Mouse (Mus musculus) intestine, embryonic 16.5 days (tissue): ENCODE data around the gene Lsm12. TPM values are rescaled to one million over a fixed set of nuclear protein-coding genes. Genes with fewer than 3 reads are reported as not detected.
"Not testable (repeated sequence)": the region's sequence is repeated elsewhere in the genome, so short reads cannot be mapped to it uniquely, and the experiment has no call there.

Experiments
- ATAC-seq: fragments of 200-750 bp; cut with Nextera tagmentation; 2 replicates; pipeline ENCODE4 v1.8.0; 2017; ENCODE audit warnings: moderate TSS enrichment, moderate library complexity
- H3K27ac ChIP-seq: fragments of 300-500 bp; sonication (generic); 2 replicates; pipeline ENCODE4 v1.5.1; 2014; ENCODE audit warnings: mild to moderate bottlenecking, low read length
- H3K27me3 ChIP-seq: fragments of 300-500 bp; sonication (generic); replicated peaks from 2 replicates; pipeline ENCODE4 v1.6.1; 2014; ENCODE audit warnings: low read length, control low read depth, mixed read lengths; ENCODE audit not compliant: control insufficient read depth, insufficient read depth
- H3K36me3 ChIP-seq: fragments of 300-500 bp; sonication (generic); 2 replicates; pipeline ENCODE4 v1.6.1; 2014; ENCODE audit warnings: low read length, control low read depth; ENCODE audit not compliant: control insufficient read depth, insufficient read depth
- H3K4me1 ChIP-seq: fragments of 300-500 bp; sonication (generic); 2 replicates; pipeline ENCODE4 v1.6.1; 2014; ENCODE audit warnings: low read length, control low read depth, mixed read lengths; ENCODE audit not compliant: control insufficient read depth, insufficient read depth
- H3K4me2 ChIP-seq: fragments of 300-500 bp; sonication (generic); 2 replicates; pipeline ENCODE4 v1.6.1; 2014; ENCODE audit warnings: low read depth, low read length, control low read depth
- H3K4me3 ChIP-seq: fragments of 300-500 bp; sonication (generic); 2 replicates; pipeline ENCODE4 v1.5.1; 2014; ENCODE audit warnings: mild to moderate bottlenecking, low read length
- H3K9ac ChIP-seq: fragments of 300-500 bp; sonication (generic); 2 replicates; pipeline ENCODE4 v1.6.1; 2014; ENCODE audit warnings: low read depth, low read length
- H3K9me3 ChIP-seq: fragments of 300-500 bp; sonication (generic); 2 replicates; pipeline ENCODE4 v1.6.1; 2016; ENCODE audit warnings: low read length, control low read depth; ENCODE audit not compliant: control insufficient read depth
- WGBS: fragments of 180-500 bp; shearing (Covaris S2); extraction: QIAGEN DNeasy Blood & Tissue Kit; methylation state at CpG from one replicate; pipeline ENCODE4 v1.1.7; 2014; 5-methylcytosine and 5-hydroxymethylcytosine counted together
- polyA plus RNA-seq: library from polyadenylated mRNA; unstranded; fragments of >200 nt; fragmentation: Nextera tagmentation; extraction: Ambion mirVana; gene quantifications from 2 replicates; pipeline ENCODE4 v1.2.1, GENCODE M21; 2015

The Lsm12 gene
- polyA plus RNA-seq, 1 experiment from 2014 or later = 115 TPM

DNA sequence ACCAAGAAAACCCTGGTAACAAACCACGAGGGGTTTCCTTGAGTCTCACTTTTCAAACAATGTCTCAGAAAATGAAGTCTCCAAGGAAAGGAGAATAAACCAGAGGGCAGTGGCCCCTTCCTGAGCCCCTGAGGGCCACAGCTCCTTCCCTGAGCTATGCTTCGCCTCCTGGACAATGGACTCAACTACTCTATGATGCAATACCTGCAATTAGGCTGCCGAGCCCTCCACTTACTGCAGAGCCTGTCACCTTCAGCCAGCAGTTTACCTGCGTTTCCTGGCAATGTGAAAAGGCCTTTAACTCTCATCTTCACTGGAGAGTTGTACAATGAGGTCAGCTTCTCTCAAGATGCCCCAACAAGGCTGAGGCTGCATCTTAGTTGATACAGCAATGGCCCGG, 16.4 kb downstream of the Lsm12 start:
- peaks cover 3% of the 10 kb centered on the region; the same call in 1 of the 2 replicates for H3K36me3 ChIP-seq
- peak overlapping the region; percentile 5; the same call in 1 of the 2 replicates for H3K27ac ChIP-seq
- H3K4me3 ChIP-seq = no peak overlapping the region
- 63% methylated on average over 5 of the region's 5 CpGs for WGBS
- ATAC-seq = peak; percentile 82
- no peaks in the 10 kb centered on the region for H3K9me3 ChIP-seq
- no peak overlapping the region for H3K4me2 ChIP-seq
- H3K4me1 ChIP-seq = peaks cover 11% of the 10 kb centered on the region; the same call in 1 of the 2 replicates
- no peaks in the 10 kb centered on the region for H3K27me3 ChIP-seq
- no peak overlapping the region for H3K9ac ChIP-seq

DNA sequence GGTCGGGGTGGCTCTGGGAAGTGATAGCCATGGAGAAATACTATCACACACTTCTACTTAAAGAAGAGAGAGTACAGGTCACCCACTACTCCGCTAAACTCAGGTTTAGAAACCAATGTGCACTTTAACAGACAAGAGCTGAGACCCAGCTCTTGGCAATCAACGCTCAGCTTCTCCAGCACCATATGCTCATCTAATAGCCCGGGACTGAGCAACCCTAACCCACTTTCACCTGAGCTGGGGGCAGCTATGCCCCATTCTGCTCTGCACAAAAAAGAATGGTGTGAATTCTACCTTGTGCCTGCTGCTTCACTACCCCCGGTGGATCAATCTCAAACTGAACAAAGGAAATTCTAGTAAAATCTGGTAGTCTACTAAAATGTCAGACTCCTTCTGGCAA, 17.6 kb downstream of the Lsm12 start:
- H3K4me3 ChIP-seq = no peak overlapping the region
- no peak for ATAC-seq
- no peaks in the 10 kb centered on the region for H3K9me3 ChIP-seq
- no peak overlapping the region for H3K9ac ChIP-seq
- H3K27ac ChIP-seq = no peak overlapping the region
- WGBS = 89% methylated on average over 5 of the region's 5 CpGs
- H3K36me3 ChIP-seq = peaks cover 8% of the 10 kb centered on the region
- H3K4me2 ChIP-seq = no peak overlapping the region
- H3K27me3 ChIP-seq = no peaks in the 10 kb centered on the region
- peaks cover 11% of the 10 kb centered on the region; the same call in 1 of the 2 replicates for H3K4me1 ChIP-seq

DNA sequence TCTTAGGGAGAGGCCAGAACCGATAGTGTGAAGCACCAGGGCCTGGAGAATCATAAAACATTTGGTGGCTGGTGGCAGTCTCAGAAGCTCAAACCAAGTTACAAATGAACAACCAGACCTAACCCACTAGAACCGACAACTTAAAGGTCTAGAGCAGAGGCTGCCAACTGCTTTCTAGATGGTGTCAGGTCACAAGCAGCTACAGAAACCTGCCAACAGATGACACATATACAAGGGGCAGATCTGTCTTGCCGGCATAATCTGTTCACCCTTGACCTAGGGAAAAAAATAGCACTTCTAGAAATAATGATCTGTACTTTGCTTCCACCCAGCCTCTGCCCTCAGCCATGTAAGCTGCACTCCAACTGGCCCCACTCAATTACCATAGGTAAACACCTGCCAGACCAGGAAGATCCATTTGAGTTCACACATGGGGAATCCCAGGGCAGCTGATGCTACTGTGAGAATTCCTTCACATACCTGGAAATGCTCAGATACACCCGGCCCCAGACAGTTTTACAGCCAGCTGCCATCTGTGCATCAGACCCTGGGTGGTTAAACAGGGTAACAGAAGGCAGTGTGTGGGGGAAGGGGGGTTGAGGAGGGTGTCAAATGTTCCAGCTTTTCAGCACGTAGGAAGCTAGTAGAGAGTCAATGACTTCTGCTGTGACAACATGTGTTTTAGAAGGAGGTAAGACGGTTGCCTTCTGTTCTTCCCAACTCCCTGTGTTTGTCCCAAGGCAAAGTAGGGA, 18.9 kb downstream of the Lsm12 start:
- 0 out of 2 replicates have a peak overlapping the region, but pooled peaks have one; percentile 10 for H3K9ac ChIP-seq
- peak overlapping the region; percentile 53 for H3K27ac ChIP-seq
- H3K9me3 ChIP-seq = no peaks in the 10 kb centered on the region
- no peak overlapping the region for H3K4me3 ChIP-seq
- peaks cover 15% of the 10 kb centered on the region for H3K36me3 ChIP-seq
- 27% methylated on average over 6 of the region's 6 CpGs for WGBS
- no peaks in the 10 kb centered on the region for H3K27me3 ChIP-seq
- ATAC-seq = peak; percentile 77
- H3K4me2 ChIP-seq = no peak overlapping the region
- peaks cover 11% of the 10 kb centered on the region; the same call in 1 of the 2 replicates for H3K4me1 ChIP-seq

DNA sequence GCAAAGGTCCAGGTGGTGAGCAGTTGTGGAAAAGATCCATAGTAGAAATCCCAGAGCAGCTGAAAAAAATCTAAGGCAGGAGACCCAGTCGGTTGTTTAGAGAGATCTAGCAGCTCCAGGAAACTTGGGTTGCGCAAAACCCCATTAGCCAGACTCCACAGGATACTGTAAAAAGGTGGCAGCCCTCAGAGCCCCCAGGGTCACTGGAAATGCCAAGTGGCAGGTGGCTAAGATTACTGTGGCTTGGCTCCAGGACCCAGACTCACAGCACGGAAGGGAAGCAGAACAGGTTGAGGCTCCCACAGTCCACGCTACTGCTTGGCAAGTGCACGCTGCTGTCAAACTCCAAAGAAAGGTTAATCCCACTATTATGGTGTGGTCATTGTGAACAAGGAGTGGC, 25.3 kb downstream of the Lsm12 start:
- Histone ChIP-seq H3K27ac (no peak overlapping the region), H3K9me3 (no peaks in the 10 kb centered on the region), H3K27me3 (no peaks in the 10 kb centered on the region), H3K4me1 (peaks cover 7% of the 10 kb centered on the region; the same call in 1 of the 2 replicates), H3K9ac (no peak overlapping the region), H3K4me3 (no peak overlapping the region), H3K36me3 (peaks cover 12% of the 10 kb centered on the region; the same call in 1 of the 2 replicates), H3K4me2 (no peak overlapping the region)
- WGBS = 74% methylated on average over 5 of the region's 5 CpGs
- ATAC-seq = no peak

DNA sequence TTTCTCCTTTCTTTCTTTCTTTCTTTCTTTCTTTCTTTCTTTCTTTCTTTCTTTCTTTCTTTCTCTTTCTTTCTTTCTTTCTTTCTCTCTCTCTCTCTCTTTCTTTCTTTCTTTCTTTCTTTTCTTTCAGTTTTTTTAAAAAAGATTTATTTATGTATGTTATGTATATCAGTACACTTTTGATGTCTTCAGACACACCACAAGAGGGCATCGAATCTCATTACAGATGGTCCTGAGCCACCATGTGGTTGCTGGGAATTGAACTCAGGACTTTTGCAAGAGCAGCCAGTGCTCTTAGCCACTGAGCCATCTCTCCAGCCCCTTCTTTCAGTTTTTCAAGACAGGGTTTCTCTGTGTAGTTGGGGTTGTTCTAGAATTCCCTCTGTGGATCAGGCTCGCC, 27.1 kb downstream of the Lsm12 start:
- not testable (repeated sequence) for H3K4me2 ChIP-seq, H3K27me3 ChIP-seq, H3K4me1 ChIP-seq, ATAC-seq, H3K27ac ChIP-seq, H3K9ac ChIP-seq, H3K4me3 ChIP-seq, H3K9me3 ChIP-seq
- H3K36me3 ChIP-seq = peaks cover 20% of the 10 kb centered on the region; the same call in 1 of the 2 replicates
- WGBS = 72% methylated on average over 2 of the region's 2 CpGs

DNA sequence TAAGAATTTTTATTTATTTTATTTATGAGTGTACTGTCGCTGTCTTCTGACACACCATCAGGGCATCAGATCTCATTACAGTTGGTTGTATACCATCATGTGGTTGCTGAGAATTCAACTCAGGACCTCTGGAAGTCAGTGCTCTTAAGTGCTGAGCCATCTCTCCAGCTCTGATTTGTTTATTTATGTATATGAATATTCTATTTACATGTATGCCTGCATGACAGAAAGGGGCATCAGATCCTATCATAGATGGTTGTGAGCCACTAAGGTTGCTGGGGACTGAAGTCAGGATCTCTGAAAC, 28.4 kb downstream of the Lsm12 start:
- no peak for ATAC-seq
- no peaks in the 10 kb centered on the region for H3K27me3 ChIP-seq
- H3K9ac ChIP-seq = no peak overlapping the region
- peaks cover 7% of the 10 kb centered on the region; the same call in 1 of the 2 replicates for H3K4me1 ChIP-seq
- 8% methylated on average over 1 of the region's 1 CpGs for WGBS
- no peak overlapping the region; the same call in 1 of the 2 replicates for H3K4me2 ChIP-seq
- no peak overlapping the region for H3K4me3 ChIP-seq
- no peak overlapping the region for H3K27ac ChIP-seq
- H3K9me3 ChIP-seq = no peaks in the 10 kb centered on the region
- peaks cover 14% of the 10 kb centered on the region; the same call in 1 of the 2 replicates for H3K36me3 ChIP-seq

DNA sequence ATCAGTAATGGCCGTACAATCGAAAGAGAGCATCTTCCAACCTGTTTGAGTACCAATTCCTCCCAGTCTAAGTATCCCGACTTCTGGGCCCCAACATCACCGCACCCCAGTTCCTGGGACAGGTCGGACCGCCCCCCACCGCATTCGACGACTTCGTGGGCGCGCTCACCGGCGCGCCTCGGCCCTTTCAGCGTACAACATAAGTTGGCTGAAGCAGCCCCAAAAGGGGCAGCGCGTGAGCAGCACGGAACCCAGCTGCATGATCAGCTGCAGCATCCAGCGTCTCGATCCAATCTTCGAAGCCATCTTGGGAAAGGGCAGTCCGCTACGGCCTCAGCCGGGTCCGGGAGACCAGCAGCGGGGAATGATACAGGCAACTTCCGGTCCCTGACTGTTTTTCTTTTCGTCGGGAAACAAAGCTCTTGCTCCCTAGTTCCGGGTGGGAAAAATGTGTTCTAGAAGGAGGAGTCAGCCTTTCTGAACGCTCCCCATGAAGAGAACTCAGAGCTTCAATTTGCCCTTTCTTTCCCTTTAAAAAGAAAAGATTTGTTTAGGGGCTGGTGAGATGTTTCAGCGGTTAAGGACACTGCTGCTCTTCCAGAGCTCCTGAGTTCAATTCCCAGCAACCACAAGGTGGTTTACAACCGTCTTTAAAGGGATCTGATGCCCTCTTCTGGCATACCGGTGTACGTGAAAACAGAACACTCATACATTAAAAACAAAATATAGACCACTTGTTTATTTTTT, 28.9 kb downstream of the Lsm12 start, which contains the start of gene Tmem101:
Gene Tmem101, minus strand, starts transcription at position 366 of the 747 bp plus-strand sequence.
- H3K4me3 ChIP-seq = peak within 1 kb of the TSS; percentile 60
- H3K36me3 ChIP-seq = peaks cover 10% of the 10 kb centered on the region; the same call in 1 of the 2 replicates
- peak within 1 kb of the TSS; percentile 77 for H3K4me2 ChIP-seq
- H3K4me1 ChIP-seq = peaks cover 7% of the 10 kb centered on the region; the same call in 1 of the 2 replicates
- no peaks in the 10 kb centered on the region for H3K9me3 ChIP-seq
- H3K27me3 ChIP-seq = no peaks in the 10 kb centered on the region
- under 1% methylated on average over 37 of the region's 37 CpGs for WGBS
- H3K27ac ChIP-seq = no peak within 1 kb of the TSS
- H3K9ac ChIP-seq = peak within 1 kb of the TSS; percentile 68
- ATAC-seq = peak; percentile 88

DNA sequence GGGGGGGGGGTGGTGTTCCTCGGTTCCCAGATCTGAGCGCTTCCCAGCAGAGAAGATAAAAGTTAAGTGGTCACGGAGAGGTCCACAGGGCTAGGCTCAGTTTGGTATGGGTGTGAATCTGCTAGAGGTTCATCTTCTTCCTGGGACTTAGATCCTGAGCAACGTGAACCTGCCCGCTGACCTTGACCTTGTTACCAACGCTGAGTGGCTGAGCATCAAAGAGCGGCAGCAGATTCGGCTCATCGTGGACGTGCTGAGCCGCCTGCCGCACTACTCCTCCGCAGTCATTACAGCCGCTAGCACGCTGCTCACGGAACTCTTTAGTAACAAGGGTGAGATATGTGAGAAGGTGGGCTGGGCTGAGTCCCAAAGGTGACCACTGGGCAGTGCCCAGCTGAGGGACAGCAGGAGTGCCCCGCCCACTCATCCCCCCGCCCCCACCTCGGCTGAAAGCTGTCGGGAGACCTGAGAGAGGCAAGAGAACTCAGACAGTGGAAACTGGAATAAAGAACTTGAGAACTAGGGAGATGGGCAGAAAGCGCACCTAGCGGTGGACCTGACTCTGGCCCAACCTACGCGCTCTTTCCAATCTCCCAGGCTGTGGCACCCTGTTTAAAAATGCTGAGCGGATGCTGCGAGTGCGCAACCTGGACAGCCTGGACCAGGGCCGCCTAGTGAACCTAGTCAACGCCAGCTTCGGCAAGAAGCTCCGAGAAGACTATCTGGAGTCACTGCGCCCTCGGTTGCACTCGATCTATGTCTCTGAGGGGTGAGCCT, 37.7 kb downstream of the Lsm12 start:
- Histone ChIP-seq H3K27ac (no peak overlapping the region), H3K9ac (peak overlapping the region; percentile 42), H3K4me2 (peak overlapping the region; percentile 60), H3K4me1 (peaks cover 14% of the 10 kb centered on the region), H3K4me3 (peak overlapping the region; percentile 61), H3K9me3 (no peaks in the 10 kb centered on the region), H3K36me3 (no peaks in the 10 kb centered on the region), H3K27me3 (peaks cover 36% of the 10 kb centered on the region)
- no peak for ATAC-seq
- WGBS = 18% methylated on average over 34 of the region's 34 CpGs

DNA sequence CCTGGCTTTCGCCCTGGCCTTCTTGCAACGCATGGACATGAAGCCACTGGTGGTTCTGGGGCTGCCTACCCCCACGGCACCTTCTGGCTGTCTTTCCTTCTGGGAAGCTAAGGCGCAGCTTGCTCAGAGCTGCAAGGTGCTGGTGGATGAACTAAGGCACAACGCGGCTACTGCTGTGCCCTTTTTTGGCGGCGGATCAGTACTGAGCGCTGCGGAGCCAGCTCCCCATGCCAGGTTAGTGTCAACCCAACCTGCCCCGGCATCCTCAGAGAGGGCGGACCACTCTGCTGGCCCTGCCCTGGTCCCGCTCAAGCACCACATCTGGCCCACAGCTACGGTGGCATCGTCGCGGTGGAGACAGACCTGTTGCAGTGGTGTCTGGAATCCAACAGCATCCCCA, 38.6 kb downstream of the Lsm12 start:
- H3K9me3 ChIP-seq = no peaks in the 10 kb centered on the region
- H3K4me2 ChIP-seq = peak overlapping the region; percentile 60
- no peaks in the 10 kb centered on the region for H3K36me3 ChIP-seq
- H3K9ac ChIP-seq = peak overlapping the region; percentile 62
- ATAC-seq = no peak
- H3K27ac ChIP-seq = peak overlapping the region; percentile 21; the same call in 1 of the 2 replicates
- H3K27me3 ChIP-seq = peaks cover 36% of the 10 kb centered on the region
- peak overlapping the region; percentile 61 for H3K4me3 ChIP-seq
- peaks cover 14% of the 10 kb centered on the region for H3K4me1 ChIP-seq
- 13% methylated on average over 17 of the region's 17 CpGs for WGBS
